Mouse (Mus musculus) limb, embryonic 14.5 days (tissue): ENCODE data around the gene Zdhhc14. TPM values are rescaled to one million over a fixed set of nuclear protein-coding genes. Genes with fewer than 3 reads are reported as not detected.

Source experiments
- ATAC-seq: fragments of 200-750 bp; cut with Nextera tagmentation; 2 replicates; pipeline ENCODE4 v1.8.0; 2017; ENCODE audit warnings: low read depth, moderate number of reproducible peaks, moderate TSS enrichment; ENCODE audit not compliant: low FRiP score
- DNase-seq: peaks from one replicate; pipeline ENCODE4 v3.0.0-alpha.2; 2015; ENCODE audit warnings: low spot score
- H3K27ac ChIP-seq: fragments of 300-500 bp; sonication (generic); replicated peaks from 2 replicates; pipeline ENCODE4 v1.5.1; 2014; ENCODE audit warnings: low read depth, mild to moderate bottlenecking, low read length, moderate library complexity, mixed read lengths
- H3K27me3 ChIP-seq: fragments of 300-500 bp; sonication (generic); 2 replicates; pipeline ENCODE4 v1.6.1; 2014; ENCODE audit warnings: low read length, mixed read lengths; ENCODE audit not compliant: control insufficient read depth, insufficient read depth
- H3K36me3 ChIP-seq: fragments of 300-500 bp; sonication (generic); 2 replicates; pipeline ENCODE4 v1.6.1; 2014; ENCODE audit warnings: mild to moderate bottlenecking, low read length, moderate library complexity, mixed read lengths; ENCODE audit not compliant: control insufficient read depth, insufficient read depth
- H3K4me1 ChIP-seq: fragments of 300-500 bp; sonication (generic); 2 replicates; pipeline ENCODE4 v1.6.1; 2014; ENCODE audit warnings: antibody characterized with exemption, low read length, mixed read lengths; ENCODE audit not compliant: control insufficient read depth, insufficient read depth
- H3K4me2 ChIP-seq: fragments of 300-500 bp; sonication (generic); replicated peaks from 2 replicates; pipeline ENCODE4 v1.6.1; 2014; ENCODE audit warnings: low read depth, mild to moderate bottlenecking, low read length, moderate library complexity; ENCODE audit not compliant: severe bottlenecking
- H3K4me3 ChIP-seq: fragments of 300-500 bp; sonication (generic); replicated peaks from 2 replicates; pipeline ENCODE4 v1.5.1; 2014; ENCODE audit warnings: low read length
- H3K9ac ChIP-seq: fragments of 300-500 bp; sonication (generic); 2 replicates; pipeline ENCODE4 v1.6.1; 2014; ENCODE audit warnings: mild to moderate bottlenecking, low read depth, low read length, moderate library complexity; ENCODE audit not compliant: severe bottlenecking
- H3K9me3 ChIP-seq: fragments of 300-500 bp; sonication (generic); 2 replicates; pipeline ENCODE4 v1.6.1; 2016; ENCODE audit warnings: low read length; ENCODE audit not compliant: control insufficient read depth
- POLR2A ChIP-seq: fragments of 200-500 bp; IDR thresholded peaks from 2 replicates; pipeline ENCODE4 v1.8.0; 2012; ENCODE audit warnings: inconsistent platforms, mild to moderate bottlenecking, moderate library complexity, borderline replicate concordance; ENCODE audit not compliant: insufficient read depth, insufficient read length; ENCODE audit errors: extremely low read depth
- WGBS: fragments of 180-500 bp; shearing (Covaris S2); extraction: QIAGEN DNeasy Blood & Tissue Kit; methylation state at CpG from one replicate; pipeline ENCODE4 v1.1.7; 2014; 5-methylcytosine and 5-hydroxymethylcytosine counted together
- polyA plus RNA-seq, 2 experiments: library from polyadenylated mRNA; depleted of rRNA in 1 of 2; stranded (reverse) in 1 of 2; unstranded in 1 of 2; fragments of >200 nt; fragmentation: Nextera tagmentation in 1 of 2; extraction: Ambion mirVana in 1 of 2; gene quantifications; 2 replicates each; pipeline versions ENCODE4 v1.2.1 to v1.2.3; 2012 to 2014

The Zdhhc14 gene
- polyA plus RNA-seq, 2 experiments: 3.0 to 4.3 TPM

DNA sequence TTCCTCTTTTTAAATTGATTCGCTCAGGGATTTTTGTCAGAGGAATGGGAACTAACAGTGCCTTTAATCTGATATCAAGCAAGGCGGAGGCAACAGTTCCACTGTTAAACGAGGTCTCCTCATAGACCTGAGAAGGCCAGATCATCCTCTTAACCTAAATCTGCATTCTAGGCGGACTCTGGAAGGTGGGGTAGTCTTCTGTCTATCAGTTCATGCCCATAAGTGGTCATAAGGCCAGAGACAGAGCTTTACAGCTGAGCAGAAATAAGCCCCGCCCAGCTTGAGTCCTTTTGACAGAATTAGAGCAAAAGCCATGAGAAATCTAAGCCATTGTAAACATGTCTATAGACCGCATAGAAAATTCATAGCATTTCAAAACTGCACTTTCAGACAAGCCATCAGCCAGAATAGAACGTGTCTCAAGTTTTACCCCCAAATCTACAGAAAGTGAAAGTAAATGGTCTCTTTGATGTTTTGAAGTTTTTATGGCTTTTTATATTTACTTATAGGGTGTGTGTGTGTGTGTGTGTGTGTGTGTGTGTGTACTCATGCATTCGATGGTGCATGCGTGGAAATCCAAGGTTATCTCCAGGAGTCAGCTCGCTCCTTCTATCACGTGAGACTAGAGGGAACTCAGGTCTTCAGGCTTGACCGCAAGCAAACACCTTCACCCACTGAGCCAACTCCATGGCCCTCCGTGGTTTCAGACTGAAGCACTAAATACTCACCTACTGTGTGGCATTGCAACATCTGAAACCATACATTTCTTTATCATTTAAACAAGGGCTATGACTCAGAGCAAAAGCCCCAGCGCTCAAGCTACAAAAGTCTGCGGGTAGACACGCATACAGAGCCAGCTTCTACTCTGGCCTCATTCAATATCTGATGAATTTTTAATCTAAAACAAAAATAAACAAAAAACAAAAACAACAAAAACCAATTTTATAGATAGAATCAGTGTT, 255.5 kb downstream of the Zdhhc14 start:
- no peaks in the 10 kb centered on the region for H3K9me3 ChIP-seq
- TF ChIP-seq POLR2A: no peak
- no peaks in the 10 kb centered on the region for H3K27me3 ChIP-seq
- no peaks in the 10 kb centered on the region for H3K36me3 ChIP-seq
- peaks cover 4% of the 10 kb centered on the region; the same call in 1 of the 2 replicates for H3K4me1 ChIP-seq
- H3K4me3 ChIP-seq: no peak overlapping the region
- no peak overlapping the region for H3K4me2 ChIP-seq
- H3K9ac ChIP-seq: no peak overlapping the region
- DNase-seq (no peak), ATAC-seq (no peak)
- 76% methylated on average over 16 of the region's 16 CpGs for WGBS
- H3K27ac ChIP-seq: no peak overlapping the region

DNA sequence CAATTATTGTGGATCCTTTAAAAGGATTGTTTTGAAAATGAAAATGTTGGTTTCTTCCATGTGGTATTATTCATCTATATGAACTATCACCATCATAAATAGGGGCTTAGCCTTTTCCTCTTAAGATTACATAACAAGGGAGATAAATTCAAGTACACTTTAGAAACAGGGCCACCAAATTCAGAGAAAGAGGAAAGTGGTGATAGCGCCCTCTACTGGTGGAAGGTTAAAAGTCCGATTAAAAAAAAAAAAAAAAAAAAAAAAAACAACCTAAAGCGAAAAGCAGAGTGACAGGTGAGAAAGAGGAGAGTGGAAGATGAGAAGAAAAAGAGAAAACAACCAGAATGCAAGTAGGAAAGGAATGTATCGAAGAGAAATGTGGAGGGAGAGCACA, 256.1 kb downstream of the Zdhhc14 start:
- no peak overlapping the region for H3K27ac ChIP-seq
- H3K4me2 ChIP-seq: no peak overlapping the region
- 13% methylated on average over 4 of the region's 4 CpGs for WGBS
- no peak overlapping the region for H3K4me3 ChIP-seq
- no peaks in the 10 kb centered on the region for H3K36me3 ChIP-seq
- ATAC-seq (no peak), DNase-seq (peak; percentile 33)
- no peaks in the 10 kb centered on the region for H3K27me3 ChIP-seq
- H3K9ac ChIP-seq: no peak overlapping the region
- no peak for TF ChIP-seq POLR2A
- no peaks in the 10 kb centered on the region for H3K9me3 ChIP-seq
- H3K4me1 ChIP-seq: peaks cover 5% of the 10 kb centered on the region; the same call in 1 of the 2 replicates

DNA sequence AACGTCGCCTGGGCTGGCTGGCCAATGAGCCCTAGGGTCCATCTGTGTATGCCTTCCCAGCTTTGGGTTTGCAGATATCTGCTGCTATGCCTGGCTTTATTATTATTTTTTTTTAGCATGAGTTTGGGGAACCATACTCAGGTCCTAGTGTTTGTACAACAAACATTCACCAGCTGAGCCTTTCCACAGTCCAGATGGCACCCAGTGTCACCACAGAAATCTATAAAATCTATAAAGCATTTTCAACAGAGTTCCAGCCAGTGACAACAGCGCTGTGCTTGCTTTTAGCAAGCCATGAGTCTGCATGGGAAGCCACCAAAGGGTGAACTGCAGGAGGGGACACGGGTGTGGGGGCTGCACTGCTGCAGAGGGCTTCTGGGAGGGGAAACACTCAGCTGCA, 257.9 kb downstream of the Zdhhc14 start:
- WGBS: 67% methylated on average over 4 of the region's 4 CpGs
- DNase-seq (no peak), ATAC-seq (no peak)
- Histone ChIP-seq H3K27ac (no peak overlapping the region), H3K36me3 (no peaks in the 10 kb centered on the region), H3K27me3 (no peaks in the 10 kb centered on the region), H3K4me1 (peaks cover 5% of the 10 kb centered on the region; the same call in 1 of the 2 replicates), H3K4me3 (no peak overlapping the region), H3K9ac (no peak overlapping the region), H3K9me3 (no peaks in the 10 kb centered on the region), H3K4me2 (no peak overlapping the region)
- no peak for TF ChIP-seq POLR2A

DNA sequence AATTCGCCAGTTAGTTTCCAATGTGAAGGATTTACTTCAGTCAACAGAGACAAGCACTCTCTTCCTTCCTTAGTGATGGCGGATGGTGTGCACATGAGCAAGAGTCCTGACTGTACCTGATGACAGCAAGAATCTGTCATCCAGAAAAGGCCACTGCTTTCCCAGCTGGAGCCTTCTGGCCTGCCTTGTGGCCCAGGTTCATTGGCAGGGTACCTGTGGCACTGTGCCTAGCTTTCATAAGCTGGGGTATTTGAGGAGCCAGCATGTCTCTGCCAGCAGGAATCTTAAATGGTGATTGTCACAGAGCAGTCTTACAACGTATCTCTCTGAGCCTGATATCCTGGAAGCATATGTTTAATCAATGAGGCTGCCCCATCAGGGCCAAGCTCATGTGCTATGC, 258.7 kb downstream of the Zdhhc14 start:
- ATAC-seq (no peak), DNase-seq (no peak)
- 78% methylated on average over 3 of the region's 3 CpGs for WGBS
- no peaks in the 10 kb centered on the region for H3K9me3 ChIP-seq
- TF ChIP-seq POLR2A: no peak
- peaks cover 5% of the 10 kb centered on the region; the same call in 1 of the 2 replicates for H3K4me1 ChIP-seq
- no peaks in the 10 kb centered on the region for H3K36me3 ChIP-seq
- no peak overlapping the region for H3K27ac ChIP-seq
- H3K4me3 ChIP-seq: no peak overlapping the region
- no peak overlapping the region for H3K9ac ChIP-seq
- H3K27me3 ChIP-seq: no peaks in the 10 kb centered on the region; the same call in 1 of the 2 replicates
- H3K4me2 ChIP-seq: no peak overlapping the region

DNA sequence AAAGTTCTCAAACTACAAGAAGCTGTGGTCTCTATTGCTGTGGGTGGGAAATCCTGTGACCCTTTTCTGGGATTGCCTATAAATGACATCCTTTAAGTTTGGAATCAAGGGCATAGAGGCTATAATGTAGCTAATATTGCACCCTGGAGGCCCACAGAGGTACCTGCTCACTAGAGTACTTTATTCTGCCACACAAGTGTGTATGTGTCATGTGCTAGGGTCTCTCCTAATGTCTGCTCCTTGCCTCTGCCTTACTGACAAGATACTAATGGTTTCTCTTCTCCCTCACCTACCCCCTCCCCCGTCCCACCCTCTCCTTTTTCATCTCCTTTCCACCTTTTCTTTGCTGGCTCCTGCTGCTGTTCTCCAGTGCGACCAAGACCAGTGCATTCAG, 260.0 kb downstream of the Zdhhc14 start:
- Histone ChIP-seq H3K4me3 (peak overlapping the region; percentile 46), H3K27me3 (no peaks in the 10 kb centered on the region; the same call in 1 of the 2 replicates), H3K9me3 (no peaks in the 10 kb centered on the region), H3K4me1 (peaks cover 5% of the 10 kb centered on the region; the same call in 1 of the 2 replicates), H3K36me3 (no peaks in the 10 kb centered on the region), H3K4me2 (peak overlapping the region; percentile 80), H3K9ac (peak overlapping the region; percentile 54), H3K27ac (no peak overlapping the region)
- TF ChIP-seq POLR2A: no peak
- no peak for ATAC-seq
- WGBS: 26% methylated on average over 2 of the region's 2 CpGs
- DNase-seq: no peak
